Mouse (Mus musculus): ENCODE data around the gene Pcdh15.

DNA sequence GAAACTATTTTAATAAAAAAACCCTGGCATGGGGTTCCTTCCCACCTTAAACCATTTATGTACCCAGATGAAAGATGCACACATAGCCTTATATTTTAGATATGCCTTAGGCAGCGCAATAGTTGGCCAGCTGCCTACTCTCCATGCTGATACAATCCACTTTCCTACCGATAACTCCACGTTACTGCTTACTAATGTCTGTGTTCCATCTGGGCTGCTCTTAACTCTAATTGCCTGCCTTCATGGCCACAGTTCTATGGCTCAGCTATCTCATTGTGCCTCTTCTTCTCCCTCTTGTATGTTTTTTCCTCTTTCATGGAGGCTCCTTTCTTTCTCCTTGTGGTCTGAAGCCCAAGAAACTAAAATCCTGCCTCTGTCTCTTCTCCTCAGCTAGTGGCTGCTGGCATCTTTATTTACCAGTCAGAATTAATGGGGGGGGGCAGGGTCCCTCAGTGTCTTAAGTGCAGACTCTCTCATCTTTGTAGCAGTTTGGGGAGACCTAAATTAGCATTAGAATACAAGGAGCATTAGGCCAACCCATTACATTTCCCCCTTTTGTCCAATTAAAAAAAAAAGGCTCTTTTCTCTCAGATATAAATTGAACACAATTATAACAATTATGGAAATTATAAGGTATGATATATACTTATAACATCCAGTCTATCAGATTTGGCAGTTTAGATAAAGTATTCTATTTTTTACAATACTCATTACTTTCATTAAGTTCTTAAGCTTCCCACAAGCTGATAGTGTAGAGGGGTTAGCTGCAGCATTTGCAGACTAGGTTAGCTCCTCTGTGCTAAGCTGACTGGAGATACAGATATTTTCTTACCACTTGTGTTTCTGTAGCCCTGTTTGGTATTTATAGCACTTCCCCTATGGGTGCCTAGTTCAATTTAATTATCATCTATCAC lies 1240.4 kb downstream of the Pcdh15 start:
- TF ChIP-seq CTCF (IDR thresholded peaks at IDR 0.05; ENCODE audit: borderline replicate concordance, insufficient read depth, low read depth, low read length), result no peak
- no peak for TF ChIP-seq POLR2A (IDR thresholded peaks at IDR 0.05; ENCODE audit: borderline replicate concordance, insufficient read depth, low read length)

Data from cerebellum, adult 2 months (tissue).